Mouse (Mus musculus) fibroblast of lung, adult 2 months (primary cell): ENCODE results near the gene Slu7.
A peak's percentile ranks its signal among the peaks of the same experiment; 100 is the strongest.

Source experiments
- DNase-seq: peaks from one replicate; pipeline ENCODE4 v3.0.0-alpha.2; 2011; ENCODE audit warnings: low read depth

The Slu7 gene

DNA sequence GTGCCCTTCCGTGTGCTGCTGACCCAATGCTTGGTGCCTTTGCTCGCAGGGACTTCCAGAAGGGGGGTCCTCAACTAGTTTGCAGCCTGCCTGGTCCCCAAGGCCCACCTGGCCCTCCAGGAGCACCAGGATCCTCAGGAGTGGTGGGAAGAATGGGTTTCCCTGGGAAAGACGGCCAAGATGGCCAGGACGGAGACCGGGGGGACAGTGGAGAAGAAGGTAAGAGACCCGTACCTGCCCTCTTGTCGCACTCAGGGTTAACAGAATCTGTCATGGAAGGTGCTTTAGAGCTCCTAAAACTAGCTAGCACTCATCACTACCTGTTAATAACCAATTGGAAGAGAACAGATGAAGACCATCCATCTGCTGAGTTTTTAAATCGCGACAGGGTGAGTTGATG, 52.3 kb downstream of the Slu7 start:
- DNase-seq, result no peak

DNA sequence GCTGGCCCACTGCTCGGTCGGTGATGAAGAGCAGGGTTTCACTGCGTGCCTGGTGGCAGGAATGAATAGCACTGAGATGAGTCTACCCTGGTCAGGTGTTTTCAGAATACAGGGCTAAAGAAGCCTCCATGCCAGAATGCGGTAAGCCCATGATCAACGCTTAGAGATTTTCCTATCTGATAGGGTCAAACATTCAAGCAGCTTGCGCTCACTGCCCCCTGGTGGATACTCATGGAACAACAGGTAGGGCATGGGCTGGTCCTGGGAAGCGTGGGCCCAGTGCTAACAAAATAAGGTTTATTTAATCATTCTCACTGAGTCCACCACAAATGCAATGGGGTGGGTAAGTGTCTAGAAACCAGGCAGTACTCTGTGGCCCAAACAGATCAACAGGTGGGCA, 59.1 kb downstream of the Slu7 start:
- DNase-seq, result no peak

GRCm38 (mm10) chr11:43493815-43494409, 60.4 kb downstream of the Slu7 start:
- peak; percentile 28 for DNase-seq

- no peak for DNase-seq
These were observed 61.5 kb downstream of the Slu7 start for GRCm38 (mm10) chr11:43495037-43495436.

DNA sequence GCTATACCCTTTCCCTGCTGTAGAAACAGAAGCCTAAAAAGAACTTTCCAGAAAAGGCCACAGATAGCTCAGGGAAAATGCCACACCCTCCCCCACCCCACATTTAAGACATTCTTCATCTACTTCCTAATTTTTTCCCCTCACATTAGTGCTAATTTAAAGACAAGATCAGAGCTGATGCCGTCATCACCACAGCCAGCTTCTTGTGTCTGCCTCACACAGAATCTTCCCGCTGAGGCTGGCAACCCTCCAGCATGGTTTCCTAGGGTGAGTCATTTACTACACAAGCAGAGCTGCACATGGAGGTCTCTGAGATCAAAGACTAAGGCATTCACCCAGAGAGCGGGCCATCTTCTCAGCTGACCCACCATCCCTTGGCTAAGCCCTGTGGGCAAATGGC, 62.0 kb downstream of the Slu7 start:
- peak; percentile 40 for DNase-seq
